In genomic region chr8:70117611-70118010, GRCm38 (mm10) we compare ENCODE assay signal across 8 mouse cellular contexts. TPM values are rescaled to one million over a fixed set of nuclear protein-coding genes. Genes with fewer than 3 reads are reported as not detected.
DNase-seq lines count a peak whose midpoint lies in the region; ATAC-seq and TF ChIP-seq lines count a peak whose summit lies in the region.
"Had no signal": no experiment of that assay in that cellular context is flagged by ENCODE, and none has a peak within 500 bp of the region (broad histone marks: within the 10 kb centered on the region; RNA-seq: fewer than 3 reads in every experiment).

No protein-coding gene starts in this region.

- H3K4me1 ChIP-seq in thymus, adult 2 months (replicated peaks; ENCODE audit: control insufficient read depth, insufficient read depth, low read length), result no peaks in the 10 kb centered on the region
- no peaks in the 10 kb centered on the region for H3K4me1 ChIP-seq in intestine, embryonic 16.5 days (ENCODE audit: control insufficient read depth, insufficient read depth, low read length)

- no peak overlapping the region for H3K4me3 ChIP-seq in thymus, adult 2 months (ENCODE audit: control insufficient read depth, insufficient read depth, low read length)
- H3K4me3 ChIP-seq in intestine, embryonic 16.5 days (ENCODE audit: low read length), result no peak overlapping the region
- H3K4me3 ChIP-seq: erythroblast, embryonic 14.5 days had no signal

- peak; percentile 26 for DNase-seq in thymus, adult 2 months
- DNase-seq in thymus, adult 18-20 months, result no peak
- DNase-seq in embryo, embryonic 10.5 days (ENCODE audit: low spot score), result peak; percentile 78
- peak; percentile 55 for DNase-seq in retina, postnatal 1 day
- no peak for DNase-seq in T-cell, adult 2 months (ENCODE audit: low spot score)

- no peak overlapping the region for H3K9ac ChIP-seq in intestine, embryonic 16.5 days (ENCODE audit: low read depth, low read length)

- H3K27ac ChIP-seq in thymus, adult 2 months (ENCODE audit: control insufficient read depth, insufficient read depth, low read length), result no peak overlapping the region
- no peak overlapping the region for H3K27ac ChIP-seq in intestine, embryonic 16.5 days (ENCODE audit: low read length)

- H3K36me3 ChIP-seq in thymus, adult 2 months (ENCODE audit: control insufficient read depth, insufficient read depth, low read length), result no peaks in the 10 kb centered on the region
- H3K36me3 ChIP-seq in intestine, embryonic 16.5 days (ENCODE audit: control insufficient read depth, insufficient read depth, low read length), result no peaks in the 10 kb centered on the region

- TF ChIP-seq CTCF in thymus, adult 2 months (IDR thresholded peaks at IDR 0.05; ENCODE audit: borderline replicate concordance, control insufficient read depth, extremely low read depth, insufficient read depth, low read length, poor library complexity), result no peak

- no peak for TF ChIP-seq POLR2A in thymus, adult 2 months (IDR thresholded peaks at IDR 0.05; ENCODE audit: control insufficient read depth, extremely low read depth, insufficient read depth, low read length, poor library complexity)

- H3K9me3 ChIP-seq in intestine, embryonic 16.5 days (ENCODE audit: control insufficient read depth, low read length), result no peaks in the 10 kb centered on the region

- WGBS in thymus, adult 2 months, result 8% methylated on average over 9 of the region's 9 CpGs
- WGBS in intestine, embryonic 16.5 days, result 7% methylated on average over 9 of the region's 9 CpGs

- peaks cover 6% of the 10 kb centered on the region; the same call in 1 of the 2 replicates for H3K27me3 ChIP-seq in thymus, adult 2 months (ENCODE audit: control insufficient read depth, insufficient read depth, low read length)
- H3K27me3 ChIP-seq in intestine, embryonic 16.5 days (replicated peaks; ENCODE audit: control insufficient read depth, insufficient read depth, low read length), result peaks cover 60% of the 10 kb centered on the region

- ATAC-seq in intestine, embryonic 16.5 days, result peak; percentile 39; the same call in 1 of the 2 replicates
- ATAC-seq in monocyte, adult 5-6 weeks (replicated peaks; ENCODE audit: insufficient number of reproducible peaks, low FRiP score, low TSS enrichment, poor library complexity, severe bottlenecking), result no peak

- no peak overlapping the region for H3K4me2 ChIP-seq in intestine, embryonic 16.5 days (ENCODE audit: low read depth, low read length)

RNA-seq across cellular contexts. Expression of gene Ncan, which starts 3.1 kb away (rescaled TPM):
- polyA plus RNA-seq in thymus, adult 2 months (2012; rRNA removed), result 0.05 and 0.08 TPM in 2 replicates
- polyA plus RNA-seq in intestine, embryonic 16.5 days (2015; fragmentation: Nextera tagmentation; extraction: Ambion mirVana), result 0.89 and 0.98 TPM in 2 replicates
- total RNA-seq in monocyte, adult 5-6 weeks (2017), result not detected in 3 replicates
- polyA plus RNA-seq: erythroblast, embryonic 14.5 days had no signal

RNA-seq across cellular contexts. Expression of gene Nr2c2ap, which starts 13.5 kb away (rescaled TPM):
- 20.7 and 26.9 TPM in 2 replicates for polyA plus RNA-seq in thymus, adult 2 months (2012; rRNA removed)
- 50.7 and 51.7 TPM in 2 replicates for polyA plus RNA-seq in intestine, embryonic 16.5 days (2015; fragmentation: Nextera tagmentation; extraction: Ambion mirVana)
- total RNA-seq in monocyte, adult 5-6 weeks (2017), result 6.0 to 12.0 TPM (median 11.1 TPM) in 3 replicates

RNA-seq across cellular contexts. Expression of gene Rfxank, which starts 21.3 kb away (rescaled TPM):
- 49.7 and 58.2 TPM in 2 replicates for polyA plus RNA-seq in thymus, adult 2 months (2012; rRNA removed)
- 12.6 and 15.3 TPM in 2 replicates for polyA plus RNA-seq in intestine, embryonic 16.5 days (2015; fragmentation: Nextera tagmentation; extraction: Ambion mirVana)
- 12.5 to 17.9 TPM (median 17.8 TPM) in 3 replicates for total RNA-seq in monocyte, adult 5-6 weeks (2017)

RNA-seq across cellular contexts. Expression of gene Borcs8, which starts 21.7 kb away (rescaled TPM):
- 174 and 178 TPM in 2 replicates for polyA plus RNA-seq in thymus, adult 2 months (2012; rRNA removed)
- polyA plus RNA-seq in intestine, embryonic 16.5 days (2015; fragmentation: Nextera tagmentation; extraction: Ambion mirVana), result 38.4 and 42.4 TPM in 2 replicates
- total RNA-seq in monocyte, adult 5-6 weeks (2017), result 60.6 to 63.2 TPM (median 61.3 TPM) in 3 replicates

RNA-seq across cellular contexts. Expression of gene Mef2b, which starts 21.9 kb away (rescaled TPM):
- 3.5 and 3.6 TPM in 2 replicates for polyA plus RNA-seq in thymus, adult 2 months (2012; rRNA removed)
- 0.11 and 0.23 TPM in 2 replicates for polyA plus RNA-seq in intestine, embryonic 16.5 days (2015; fragmentation: Nextera tagmentation; extraction: Ambion mirVana)
- 0.78 to 1.5 TPM in 2 of 3 replicates, not detected in the other for total RNA-seq in monocyte, adult 5-6 weeks (2017)

Comparison
In these comparisons a context has a peak if more than half of its experiments do, and no peak if none do; other contexts are left out.
1. DNase-seq: peak in thymus, adult 2 months (single experiment), embryo, embryonic 10.5 days (single experiment) and retina, postnatal 1 day (single experiment); none in thymus, adult 18-20 months (0 of 2) and T-cell, adult 2 months (single experiment).